Mouse (Mus musculus): ENCODE data around the gene Lama2. TPM values are rescaled to one million over a fixed set of nuclear protein-coding genes. Genes with fewer than 3 reads are reported as not detected.

Lama2 gene
- total and polyA plus RNA-seq, 3 experiments: not detected

DNA sequence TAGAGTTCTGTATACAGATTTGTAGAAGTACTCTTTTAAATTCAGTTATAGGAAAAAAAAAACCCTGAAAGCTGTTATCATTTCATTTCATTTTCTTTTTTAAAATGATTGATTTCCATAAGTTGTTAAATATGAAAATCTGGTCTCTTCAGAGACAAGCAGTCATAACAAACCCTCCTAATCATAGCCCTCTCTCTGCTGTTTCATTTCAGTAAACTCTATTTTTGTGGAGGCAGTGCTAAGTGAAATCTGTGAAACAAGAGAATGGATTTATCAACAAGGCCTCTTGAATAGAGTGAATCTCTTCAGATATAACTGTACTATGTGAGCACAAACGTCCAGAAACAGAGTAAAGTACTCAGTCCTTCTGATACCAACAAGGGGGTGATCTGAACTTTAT lies 577.7 kb downstream of the Lama2 start:
- Histone ChIP-seq H3K4me3 (ENCODE audit: control insufficient read depth in 1 of 2, insufficient read depth in 1 of 2, low read depth in 2 of 2, low read length in 2 of 2) (no peak overlapping the region), H3K9me3 (replicated peaks; ENCODE audit: insufficient read depth, low read length) (no peaks in the 10 kb centered on the region), H3K4me1 (ENCODE audit: control insufficient read depth in 1 of 2, insufficient read depth in 2 of 2, low read length in 2 of 2) (no peaks in the 10 kb centered on the region), H3K27ac (ENCODE audit: control insufficient read depth, low read depth, low read length) (no peak overlapping the region), H3K79me2 (ENCODE audit: control insufficient read depth, insufficient read depth, low read length, poor library complexity) (no peaks in the 10 kb centered on the region), H3K36me3 (ENCODE audit: control insufficient read depth in 1 of 2, insufficient read depth in 2 of 2, low read length in 2 of 2) (no peaks in the 10 kb centered on the region), H3K9ac (ENCODE audit: control insufficient read depth, low read depth, low read length, poor library complexity, severe bottlenecking) (no peak overlapping the region), H3K27me3 (ENCODE audit: control insufficient read depth in 1 of 2, insufficient read depth in 2 of 2, low read length in 2 of 2) (no peaks in the 10 kb centered on the region; a peak in 1 of 4 replicates)
- TF ChIP-seq GABPA (IDR thresholded peaks at IDR 0.05; ENCODE audit: low read depth, low read length): no peak
- TF ChIP-seq MAZ (IDR thresholded peaks at IDR 0.05; ENCODE audit: low read depth, low read length): no peak
- TF ChIP-seq EP300 (IDR thresholded peaks at IDR 0.05; ENCODE audit: low read depth in 1 of 2, low read length in 2 of 2): no peak
- TF ChIP-seq NELFE (IDR thresholded peaks at IDR 0.05; ENCODE audit: low read depth, low read length): no peak
- TF ChIP-seq KAT2A (conservative IDR thresholded peaks at IDR 0.05; ENCODE audit: low read depth, low read length): no peak
- no peak for TF ChIP-seq TAL1 (IDR thresholded peaks at IDR 0.05; ENCODE audit: low read length)
- no peak for TF ChIP-seq USF1 (IDR thresholded peaks at IDR 0.05; ENCODE audit: low read depth, low read length)
- no peak for TF ChIP-seq ZC3H11A (IDR thresholded peaks at IDR 0.05; ENCODE audit: low read depth, low read length)
- TF ChIP-seq ETS1 (IDR thresholded peaks at IDR 0.05; ENCODE audit: low read depth, low read length): no peak
- no peak for TF ChIP-seq MAFK (IDR thresholded peaks at IDR 0.05; ENCODE audit: borderline replicate concordance, low read depth, low read length)
- TF ChIP-seq POLR2AphosphoS2 (IDR thresholded peaks at IDR 0.05; ENCODE audit: low read length): no peak
- no peak for TF ChIP-seq TCF12 (IDR thresholded peaks at IDR 0.05; ENCODE audit: low read depth, low read length)
- TF ChIP-seq MYC (IDR thresholded peaks at IDR 0.05; ENCODE audit: low read depth, low read length): no peak
- no peak for TF ChIP-seq RAD21 (IDR thresholded peaks at IDR 0.05; ENCODE audit: low read depth, low read length)
- no peak for TF ChIP-seq GATA1 (IDR thresholded peaks at IDR 0.05; ENCODE audit: low read depth, low read length)
- TF ChIP-seq HCFC1 (IDR thresholded peaks at IDR 0.05; ENCODE audit: low read depth, low read length): no peak
- TF ChIP-seq CHD1 (IDR thresholded peaks at IDR 0.05; ENCODE audit: low read depth, low read length): no peak
- no peak for TF ChIP-seq E2F4 (IDR thresholded peaks at IDR 0.05; ENCODE audit: borderline replicate concordance, low read depth, low read length)
- TF ChIP-seq UBTF (IDR thresholded peaks at IDR 0.05; ENCODE audit: borderline replicate concordance, insufficient read depth, low read depth, low read length): no peak
- TF ChIP-seq NRF1 (IDR thresholded peaks at IDR 0.05; ENCODE audit: insufficient read depth, low read depth, low read length, poor library complexity, severe bottlenecking): no peak
- DNase-seq (ENCODE audit: low read depth, low spot score): no peak

DNA sequence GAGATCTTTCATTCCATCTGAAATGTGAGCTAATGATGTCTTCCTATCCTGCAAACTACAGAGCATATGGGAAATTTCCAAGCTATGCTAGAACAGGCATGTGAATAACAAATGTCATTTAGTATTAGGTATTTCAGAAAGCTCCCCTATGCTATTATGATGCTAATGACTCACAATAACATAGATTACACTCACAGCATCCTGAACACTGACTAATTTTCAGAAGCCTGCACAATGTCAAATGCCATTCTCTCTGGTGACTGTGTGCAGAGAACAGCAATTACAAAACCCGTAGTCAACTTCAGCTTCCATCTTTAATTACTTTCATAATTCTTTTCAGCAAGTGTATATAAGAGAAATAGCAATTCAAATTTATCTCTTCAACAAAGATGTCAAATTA lies 596.9 kb downstream of the Lama2 start:
- no peaks in the 10 kb centered on the region for H3K4me1 ChIP-seq (ENCODE audit: control insufficient read depth in 1 of 2, insufficient read depth in 2 of 2, low read length in 2 of 2)
- no peak for DNase-seq (ENCODE audit: low read depth, low spot score)
- no peak for TF ChIP-seq ZC3H11A (IDR thresholded peaks at IDR 0.05; ENCODE audit: low read depth, low read length)
- no peak for TF ChIP-seq NRF1 (IDR thresholded peaks at IDR 0.05; ENCODE audit: insufficient read depth, low read depth, low read length, poor library complexity, severe bottlenecking)
- TF ChIP-seq TCF12 (IDR thresholded peaks at IDR 0.05; ENCODE audit: low read depth, low read length): no peak
- TF ChIP-seq SIN3A (IDR thresholded peaks at IDR 0.05; ENCODE audit: low read length): no peak
- no peak for TF ChIP-seq ZKSCAN1 (IDR thresholded peaks at IDR 0.05; ENCODE audit: low read depth, low read length)
- no peak for TF ChIP-seq EP300 (IDR thresholded peaks at IDR 0.05; ENCODE audit: low read depth in 1 of 2, low read length in 2 of 2)
- TF ChIP-seq ZMIZ1 (IDR thresholded peaks at IDR 0.05; ENCODE audit: low read depth, low read length): no peak
- TF ChIP-seq USF2 (IDR thresholded peaks at IDR 0.05; ENCODE audit: borderline replicate concordance in 1 of 2, insufficient read depth in 1 of 2, low read depth in 1 of 2, low read length in 2 of 2): no peak
- no peaks in the 10 kb centered on the region for H3K9me3 ChIP-seq (replicated peaks; ENCODE audit: insufficient read depth, low read length)
- no peaks in the 10 kb centered on the region for H3K79me2 ChIP-seq (ENCODE audit: control insufficient read depth, insufficient read depth, low read length, poor library complexity)
- H3K27me3 ChIP-seq (ENCODE audit: control insufficient read depth in 1 of 2, insufficient read depth in 2 of 2, low read length in 2 of 2): no peaks in the 10 kb centered on the region; a peak in 1 of 4 replicates
- H3K4me3 ChIP-seq (ENCODE audit: control insufficient read depth in 1 of 2, insufficient read depth in 1 of 2, low read depth in 2 of 2, low read length in 2 of 2): no peak overlapping the region
- no peaks in the 10 kb centered on the region for H3K36me3 ChIP-seq (ENCODE audit: control insufficient read depth in 1 of 2, insufficient read depth in 2 of 2, low read length in 2 of 2)
- no peak overlapping the region for H3K9ac ChIP-seq (ENCODE audit: control insufficient read depth, low read depth, low read length, poor library complexity, severe bottlenecking)
- no peak overlapping the region for H3K27ac ChIP-seq (ENCODE audit: control insufficient read depth, low read depth, low read length)

All from MEL (cell line).